Mouse (Mus musculus) liver, embryonic 11.5 days (tissue): ENCODE results near the gene Fgfr2. TPM values are rescaled to one million over a fixed set of nuclear protein-coding genes. Genes with fewer than 3 reads are reported as not detected.

ENCODE experiments used
- ATAC-seq: fragments of 200-750 bp; cut with Nextera tagmentation; replicated peaks from 2 replicates; pipeline ENCODE4 v1.8.0; 2017; ENCODE audit warnings: moderate number of reproducible peaks, mild to moderate bottlenecking, moderate TSS enrichment, moderate library complexity; ENCODE audit not compliant: low FRiP score
- DNase-seq: peaks from one replicate; pipeline ENCODE4 v3.0.0-alpha.2; 2017; ENCODE audit warnings: low spot score
- H3K27ac ChIP-seq: fragments of 300-500 bp; sonication (generic); 2 replicates; pipeline ENCODE4 v1.5.1; 2014; ENCODE audit warnings: mild to moderate bottlenecking, low read depth, low read length, control low read depth
- H3K27me3 ChIP-seq: fragments of 300-500 bp; sonication (generic); replicated peaks from 2 replicates; pipeline ENCODE4 v1.6.1; 2014; ENCODE audit warnings: low read length, mixed read lengths; ENCODE audit not compliant: control insufficient read depth, insufficient read depth
- H3K36me3 ChIP-seq: fragments of 300-500 bp; sonication (generic); 2 replicates; pipeline ENCODE4 v1.6.1; 2014; ENCODE audit warnings: mild to moderate bottlenecking, low read length, moderate library complexity, mixed read lengths; ENCODE audit not compliant: control insufficient read depth, insufficient read depth
- H3K4me1 ChIP-seq: fragments of 300-500 bp; sonication (generic); replicated peaks from 2 replicates; pipeline ENCODE4 v1.6.1; 2014; ENCODE audit warnings: low read length, mixed read lengths; ENCODE audit not compliant: control insufficient read depth, insufficient read depth
- H3K4me2 ChIP-seq: fragments of 300-500 bp; sonication (generic); 2 replicates; pipeline ENCODE4 v1.6.1; 2014; ENCODE audit warnings: mild to moderate bottlenecking, control low read depth, moderate library complexity
- H3K4me3 ChIP-seq: fragments of 300-500 bp; sonication (generic); 2 replicates; pipeline ENCODE4 v1.5.1; 2014; ENCODE audit warnings: low read depth, low read length, control low read depth
- H3K9ac ChIP-seq: fragments of 300-500 bp; sonication (generic); 2 replicates; pipeline ENCODE4 v1.6.1; 2014; ENCODE audit warnings: low read depth, low read length, control low read depth
- H3K9me3 ChIP-seq: fragments of 300-500 bp; sonication (generic); 2 replicates; pipeline ENCODE4 v1.6.1; 2016; ENCODE audit warnings: low read length, inconsistent platforms, mixed read lengths; ENCODE audit not compliant: control insufficient read depth
- WGBS: fragments of 180-500 bp; shearing (Covaris S2); extraction: QIAGEN DNeasy Blood & Tissue Kit; methylation state at CpG from one replicate; pipeline ENCODE4 v1.1.7; 2014; 5-methylcytosine and 5-hydroxymethylcytosine counted together
- polyA plus RNA-seq: library from polyadenylated mRNA; unstranded; fragments of >200 nt; fragmentation: Nextera tagmentation; extraction: Ambion mirVana; gene quantifications from 2 replicates; pipeline ENCODE4 v1.2.1, GENCODE M21; 2014

Gene Fgfr2
- polyA plus RNA-seq, 1 experiment from 2014 or later: 32.6 TPM

- H3K9ac ChIP-seq: no peak overlapping the region
- no peak overlapping the region for H3K27ac ChIP-seq
- H3K4me2 ChIP-seq: no peak overlapping the region
- peaks cover 46% of the 10 kb centered on the region for H3K27me3 ChIP-seq
- peaks cover 10% of the 10 kb centered on the region for H3K4me1 ChIP-seq
- DNase-seq: no peak
- no peaks in the 10 kb centered on the region for H3K36me3 ChIP-seq
- WGBS: 77% methylated on average over 20 of the region's 20 CpGs
- ATAC-seq: no peak
- no peaks in the 10 kb centered on the region for H3K9me3 ChIP-seq
- no peak overlapping the region for H3K4me3 ChIP-seq
Measured at GRCm38 (mm10) chr7:130260905-130261683, 2862.1 kb downstream of the Fgfr2 start.

DNA sequence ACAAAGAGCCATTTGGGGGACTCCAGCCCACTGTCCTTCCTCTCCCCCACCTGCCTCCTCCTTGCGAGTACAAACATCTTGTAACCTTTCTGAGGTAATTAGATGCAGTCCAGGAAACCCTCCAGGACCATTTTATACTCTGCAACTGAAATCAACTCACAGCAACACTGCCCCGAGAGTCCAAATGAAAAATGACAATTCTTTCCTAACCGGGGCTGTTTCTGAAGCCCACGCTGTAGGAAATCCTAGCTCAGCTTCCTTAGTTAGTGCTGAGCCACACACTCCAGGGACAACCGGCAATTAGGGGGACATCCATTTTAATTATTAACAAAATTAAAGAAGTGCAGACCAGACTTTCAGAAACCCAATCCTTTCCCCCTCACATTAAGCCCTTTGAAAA lies 2863.1 kb downstream of the Fgfr2 start:
- Histone ChIP-seq H3K9ac (no peak overlapping the region), H3K27ac (no peak overlapping the region), H3K4me2 (no peak overlapping the region), H3K27me3 (peaks cover 35% of the 10 kb centered on the region), H3K9me3 (no peaks in the 10 kb centered on the region), H3K4me1 (peaks cover 11% of the 10 kb centered on the region), H3K4me3 (no peak overlapping the region), H3K36me3 (no peaks in the 10 kb centered on the region)
- WGBS: 41% methylated on average over 5 of the region's 5 CpGs
- no peak for ATAC-seq
- no peak for DNase-seq

DNA sequence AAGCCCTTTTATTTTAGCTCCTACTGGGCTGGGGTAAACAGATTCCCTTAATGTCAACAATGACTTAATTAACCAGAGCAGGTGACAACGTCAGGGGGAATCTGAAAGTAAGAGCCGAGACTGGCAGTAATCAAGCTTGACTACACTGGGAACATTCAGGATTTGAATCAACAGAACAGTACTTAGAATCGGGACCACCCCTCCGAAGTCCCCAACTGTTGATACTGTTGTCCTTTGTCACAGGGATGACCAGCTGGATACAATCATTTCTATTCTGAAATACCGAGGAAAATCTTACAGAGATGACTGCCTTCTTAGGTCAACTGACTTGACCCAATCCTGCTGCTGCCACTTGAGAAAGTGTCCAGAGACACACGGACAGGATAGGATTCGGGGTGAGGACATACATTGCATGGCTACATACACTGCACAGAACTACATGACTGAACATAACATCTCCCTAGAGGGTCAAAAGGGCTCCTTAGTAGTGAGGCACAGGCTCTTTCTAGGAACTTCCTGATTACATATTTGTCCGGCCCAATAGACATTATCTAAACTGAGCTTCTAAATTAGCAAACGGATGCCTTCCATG lies 2864.3 kb downstream of the Fgfr2 start:
- WGBS: 33% methylated on average over 9 of the region's 9 CpGs
- H3K4me3 ChIP-seq: no peak overlapping the region
- no peak for DNase-seq
- no peak overlapping the region for H3K27ac ChIP-seq
- no peak overlapping the region for H3K4me2 ChIP-seq
- no peaks in the 10 kb centered on the region for H3K9me3 ChIP-seq
- H3K4me1 ChIP-seq: peaks cover 9% of the 10 kb centered on the region
- no peak for ATAC-seq
- no peak overlapping the region for H3K9ac ChIP-seq
- no peaks in the 10 kb centered on the region for H3K36me3 ChIP-seq
- peaks cover 23% of the 10 kb centered on the region for H3K27me3 ChIP-seq

- 39% methylated on average over 8 of the region's 8 CpGs for WGBS
- no peak overlapping the region for H3K9ac ChIP-seq
- H3K36me3 ChIP-seq: no peaks in the 10 kb centered on the region
- peaks cover 16% of the 10 kb centered on the region for H3K27me3 ChIP-seq
- no peak overlapping the region for H3K4me2 ChIP-seq
- DNase-seq (no peak), ATAC-seq (no peak)
- H3K27ac ChIP-seq: no peak overlapping the region
- peaks cover 9% of the 10 kb centered on the region for H3K4me1 ChIP-seq
- H3K9me3 ChIP-seq: no peaks in the 10 kb centered on the region
- H3K4me3 ChIP-seq: no peak overlapping the region
Measured at GRCm38 (mm10) chr7:130257991-130258703, 2865.0 kb downstream of the Fgfr2 start.

DNA sequence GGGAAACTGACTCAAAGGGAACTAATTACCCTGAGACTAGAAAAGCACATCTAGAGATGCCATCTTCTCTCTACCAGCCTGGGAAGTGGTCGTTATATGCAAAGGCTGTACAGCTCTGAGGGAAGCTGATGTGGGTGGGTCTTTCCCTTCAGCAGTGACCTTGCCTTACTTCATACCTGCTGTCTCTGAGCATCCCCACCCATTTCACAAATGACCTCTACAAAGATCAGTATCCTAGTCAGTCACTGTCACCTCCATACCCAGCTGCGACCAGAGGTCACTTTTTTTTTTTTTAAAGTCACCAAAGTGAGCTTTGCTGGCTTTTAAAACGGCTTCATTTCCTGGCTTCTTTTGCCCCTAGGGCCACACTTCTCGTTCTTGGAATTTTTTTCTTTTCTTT lies 2869.9 kb downstream of the Fgfr2 start:
- Histone ChIP-seq H3K4me1 (peaks cover 2% of the 10 kb centered on the region), H3K36me3 (no peaks in the 10 kb centered on the region), H3K9ac (no peak overlapping the region), H3K27me3 (no peaks in the 10 kb centered on the region), H3K4me2 (no peak overlapping the region), H3K9me3 (no peaks in the 10 kb centered on the region), H3K27ac (no peak overlapping the region), H3K4me3 (no peak overlapping the region)
- no peak for DNase-seq
- no peak for ATAC-seq
- WGBS: 36% methylated on average over 4 of the region's 4 CpGs

DNA sequence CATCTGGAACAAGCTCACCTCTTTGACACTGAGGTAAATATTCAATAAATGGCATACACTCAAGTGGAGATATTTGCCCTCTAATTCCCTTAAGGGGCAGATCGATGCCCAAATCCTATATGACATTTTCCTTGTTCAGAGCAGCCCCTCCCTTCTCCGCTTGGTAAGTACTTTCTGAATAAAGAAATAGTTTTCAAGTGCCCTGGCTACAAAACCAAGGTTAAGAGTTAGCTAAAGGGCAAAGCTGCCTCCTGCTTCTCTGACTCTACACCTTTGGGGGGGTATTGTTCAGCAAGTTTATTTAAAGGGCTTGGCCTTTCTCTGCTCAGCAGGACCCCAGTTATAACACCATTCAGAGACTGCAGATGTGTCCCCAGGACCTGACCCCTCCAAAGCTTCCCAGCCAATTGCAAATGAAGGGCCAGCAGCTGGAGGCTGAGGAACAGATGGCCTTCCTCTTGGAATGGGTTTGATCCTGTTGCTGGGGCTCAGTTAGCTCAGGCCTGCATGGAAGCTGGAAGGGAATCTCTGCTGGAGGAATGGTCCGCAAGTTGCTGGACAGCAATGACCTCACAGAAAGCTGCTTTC lies 2871.1 kb downstream of the Fgfr2 start:
- H3K4me1 ChIP-seq: peaks cover 2% of the 10 kb centered on the region
- ATAC-seq (no peak), DNase-seq (no peak)
- WGBS: 70% methylated on average over 3 of the region's 3 CpGs
- no peak overlapping the region for H3K4me2 ChIP-seq
- H3K27me3 ChIP-seq: no peaks in the 10 kb centered on the region
- H3K36me3 ChIP-seq: no peaks in the 10 kb centered on the region
- no peak overlapping the region for H3K9ac ChIP-seq
- H3K4me3 ChIP-seq: no peak overlapping the region
- H3K27ac ChIP-seq: no peak overlapping the region
- no peaks in the 10 kb centered on the region for H3K9me3 ChIP-seq

DNA sequence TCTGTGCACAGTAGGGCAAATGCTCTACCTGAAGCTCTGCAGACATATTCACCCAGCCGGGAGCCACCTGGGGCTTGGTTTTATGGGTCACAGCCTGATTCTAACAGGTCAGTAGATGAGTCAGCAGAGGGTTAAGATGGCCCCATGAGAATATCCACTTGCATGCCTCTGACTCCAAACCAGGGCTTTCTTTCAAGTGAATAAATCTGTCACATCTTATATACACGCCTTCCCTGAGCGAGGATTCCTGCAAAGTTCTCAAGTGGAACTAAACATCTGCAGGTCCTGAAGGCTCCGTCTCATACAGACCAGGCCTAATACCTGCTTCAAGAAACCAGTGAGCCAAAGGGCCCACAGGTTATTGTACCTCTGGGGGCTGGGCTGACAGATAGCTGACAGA lies 2872.2 kb downstream of the Fgfr2 start:
- 79% methylated on average over 4 of the region's 4 CpGs for WGBS
- Histone ChIP-seq H3K9me3 (no peaks in the 10 kb centered on the region), H3K27me3 (no peaks in the 10 kb centered on the region), H3K36me3 (no peaks in the 10 kb centered on the region), H3K4me3 (no peak overlapping the region), H3K9ac (no peak overlapping the region), H3K27ac (no peak overlapping the region), H3K4me2 (no peak overlapping the region), H3K4me1 (peaks cover under 1% of the 10 kb centered on the region)
- DNase-seq (no peak), ATAC-seq (no peak)

DNA sequence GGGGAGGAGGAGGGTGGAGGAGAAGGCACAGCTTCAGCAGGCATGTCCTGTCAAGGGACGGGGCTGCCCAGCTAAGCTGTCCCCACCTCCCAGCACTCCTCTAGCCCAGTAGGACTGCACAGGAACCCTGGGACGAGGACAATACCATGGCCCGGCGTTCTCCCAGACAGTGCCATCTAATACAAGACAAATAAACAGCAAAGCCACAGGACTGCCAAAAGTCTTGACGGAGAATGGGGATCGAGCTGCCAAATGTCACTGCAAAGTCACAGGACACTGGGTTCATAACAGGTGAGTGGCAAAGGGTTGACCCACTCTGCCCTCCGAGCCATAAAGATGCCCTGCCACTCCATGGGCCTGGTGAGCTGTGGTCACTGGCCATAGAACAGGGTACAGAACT lies 2874.7 kb downstream of the Fgfr2 start:
- H3K4me1 ChIP-seq: no peaks in the 10 kb centered on the region
- H3K9ac ChIP-seq: no peak overlapping the region
- no peak overlapping the region for H3K4me3 ChIP-seq
- H3K9me3 ChIP-seq: no peaks in the 10 kb centered on the region
- no peak overlapping the region for H3K4me2 ChIP-seq
- H3K27ac ChIP-seq: no peak overlapping the region
- ATAC-seq (no peak), DNase-seq (no peak)
- H3K27me3 ChIP-seq: no peaks in the 10 kb centered on the region
- H3K36me3 ChIP-seq: no peaks in the 10 kb centered on the region
- WGBS: 75% methylated on average over 7 of the region's 7 CpGs
